Mouse (Mus musculus) liver, postnatal 0 days (tissue): ENCODE data around the gene Snx4.

Source experiments
- CTCF ChIP-seq: sonication (generic); IDR thresholded peaks from 2 replicates; pipeline ENCODE4 v1.5.1; 2016; ENCODE audit warnings: antibody characterized with exemption, low read depth
- EP300 ChIP-seq: IDR thresholded peaks from 2 replicates; pipeline ENCODE4 v1.6.1; 2016; ENCODE audit warnings: antibody characterized with exemption, low read depth, mild to moderate bottlenecking

DNA sequence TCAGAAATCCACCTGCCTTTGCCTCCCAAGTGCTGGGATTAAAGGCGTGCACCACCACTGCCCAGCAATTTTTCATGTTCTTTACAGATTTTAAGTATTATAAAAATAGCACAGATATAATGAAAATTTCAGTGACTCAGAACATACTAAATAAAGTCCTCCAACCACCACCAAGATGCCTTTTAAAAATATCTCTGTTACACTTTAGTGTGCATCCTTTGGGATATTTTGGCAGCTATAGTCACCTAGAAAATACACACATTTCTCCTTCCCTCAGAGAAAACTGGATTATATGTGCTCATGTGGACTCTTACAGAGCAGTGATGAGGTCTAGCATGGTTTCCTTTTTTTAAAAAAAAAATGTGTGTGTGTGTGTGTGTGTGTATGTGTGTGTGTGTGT is 46.3 kb downstream of the Snx4 start:
- TF ChIP-seq EP300 (no peak), CTCF (no peak)
